Mouse (Mus musculus) megakaryocyte-erythroid progenitor cell, adult 5-6 weeks (primary cell): ENCODE measurements at regions not wholly inside any gene's neighbourhood (a gene's known extent, or its start where the extent isn't known, plus 50 kb on each side); places are given as distances from the start of the nearest gene placed in this dataset.

Source experiments
- ATAC-seq: replicated peaks from 2 replicates; pipeline ENCODE4 v1.8.0; 2016; ENCODE audit warnings: mild to moderate bottlenecking, inconsistent platforms; ENCODE audit not compliant: severe bottlenecking, poor library complexity, low FRiP score, low TSS enrichment

- ATAC-seq = no peak
These were observed 278.0 kb upstream of the Gm5148 start for GRCm38 (mm10) chr3:38002275-38002674.

- no peak for ATAC-seq
These were observed 275.5 kb upstream of the Gm5148 start for GRCm38 (mm10) chr3:37999779-38000178.

GRCm38 (mm10) chr3:37997998-37998397 lies 273.7 kb upstream of the Gm5148 start:
- ATAC-seq = no peak

GRCm38 (mm10) chr3:37989992-37990391 lies 265.7 kb upstream of the Gm5148 start:
- ATAC-seq = no peak

GRCm38 (mm10) chr3:37987775-37988505 lies 263.6 kb upstream of the Gm5148 start:
- no peak for ATAC-seq

GRCm38 (mm10) chr3:37987007-37987774 lies 262.9 kb upstream of the Gm5148 start:
- ATAC-seq = no peak

- ATAC-seq = no peak
These were observed 260.4 kb upstream of the Gm5148 start for GRCm38 (mm10) chr3:37984706-37985105.

GRCm38 (mm10) chr3:37981481-37982180 lies 257.3 kb upstream of the Gm5148 start:
- ATAC-seq = no peak

GRCm38 (mm10) chr3:37979871-37980270 lies 255.6 kb upstream of the Gm5148 start:
- no peak for ATAC-seq

- peak; percentile 86 for ATAC-seq
These were observed 254.2 kb upstream of the Gm5148 start for GRCm38 (mm10) chr3:37978481-37978880.

- no peak for ATAC-seq
These were observed 253.2 kb upstream of the Gm5148 start for GRCm38 (mm10) chr3:37977453-37977852.

- no peak for ATAC-seq
These were observed 252.3 kb upstream of the Gm5148 start for GRCm38 (mm10) chr3:37976566-37976965.

DNA sequence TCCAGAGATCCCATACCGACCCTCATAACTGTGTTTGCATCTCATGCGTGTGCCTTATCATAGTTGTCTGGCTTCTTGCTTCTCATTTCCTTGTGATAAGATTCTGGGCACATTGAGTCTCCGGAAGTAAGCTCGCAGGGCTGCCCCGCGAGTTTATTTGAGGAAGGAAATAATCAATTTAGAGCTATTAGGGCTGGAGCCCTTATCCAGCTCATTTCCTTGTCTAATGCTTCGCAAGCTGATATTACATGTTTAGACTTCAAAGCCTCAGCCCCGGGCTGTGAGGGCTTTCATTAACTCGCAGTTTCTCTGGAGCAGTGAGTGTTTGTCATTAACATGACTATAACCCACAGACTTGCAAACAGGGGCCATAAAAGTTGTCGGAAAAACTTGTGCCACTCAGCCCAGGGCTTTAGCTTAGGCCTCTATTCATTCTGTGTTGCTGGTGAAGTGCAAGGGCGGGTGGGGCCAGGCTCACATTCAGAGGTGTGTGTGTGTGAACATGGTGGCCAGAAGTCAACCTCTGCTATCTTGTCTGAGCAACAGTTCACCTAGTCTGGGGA lies 251.0 kb upstream of the Gm5148 start:
- ATAC-seq = no peak

- no peak for ATAC-seq
These were observed 248.6 kb upstream of the Gm5148 start for GRCm38 (mm10) chr3:37972931-37973330.

- ATAC-seq = no peak
These were observed 246.9 kb upstream of the Gm5148 start for GRCm38 (mm10) chr3:37971240-37971639.

- ATAC-seq = no peak
These were observed 244.4 kb upstream of the Gm5148 start for GRCm38 (mm10) chr3:37968654-37969053.

DNA sequence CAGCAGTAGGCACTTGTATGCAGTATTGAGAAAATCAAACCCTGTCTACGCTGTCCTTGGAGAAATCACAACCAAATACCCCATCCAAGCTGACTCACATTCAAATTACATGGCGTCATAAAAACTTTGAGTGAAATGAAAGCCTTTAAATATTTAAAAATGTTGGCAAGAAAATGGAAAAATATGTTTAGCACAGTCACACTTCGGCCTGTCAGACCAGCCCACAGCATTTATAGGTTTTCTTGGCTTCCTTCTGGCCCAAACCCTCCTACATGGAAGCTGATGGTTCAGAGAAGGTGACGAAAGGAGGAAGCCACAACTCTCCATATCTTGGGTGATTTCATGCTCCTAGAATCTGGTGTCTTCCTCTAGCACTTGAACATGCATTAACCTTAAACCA lies 240.9 kb upstream of the Gm5148 start:
- no peak for ATAC-seq

DNA sequence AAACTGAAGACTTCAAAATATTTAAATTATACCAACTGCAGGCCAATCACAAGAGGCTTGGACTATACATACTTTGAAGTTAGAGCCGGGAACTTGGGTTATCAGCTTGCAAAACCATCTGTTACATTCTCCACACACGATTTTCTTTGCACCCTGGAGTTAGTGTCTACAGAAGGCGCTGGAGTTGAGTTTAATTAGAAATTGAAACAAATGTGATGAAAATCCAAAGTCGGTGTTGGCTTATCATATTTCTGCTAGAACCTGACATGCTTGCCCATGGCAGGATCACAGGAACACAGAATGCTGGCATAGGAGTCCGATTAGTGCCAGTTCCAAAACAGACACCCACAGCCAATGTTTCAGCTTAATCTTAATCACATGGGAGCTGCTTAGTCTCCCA lies 239.8 kb upstream of the Gm5148 start:
- ATAC-seq = no peak

DNA sequence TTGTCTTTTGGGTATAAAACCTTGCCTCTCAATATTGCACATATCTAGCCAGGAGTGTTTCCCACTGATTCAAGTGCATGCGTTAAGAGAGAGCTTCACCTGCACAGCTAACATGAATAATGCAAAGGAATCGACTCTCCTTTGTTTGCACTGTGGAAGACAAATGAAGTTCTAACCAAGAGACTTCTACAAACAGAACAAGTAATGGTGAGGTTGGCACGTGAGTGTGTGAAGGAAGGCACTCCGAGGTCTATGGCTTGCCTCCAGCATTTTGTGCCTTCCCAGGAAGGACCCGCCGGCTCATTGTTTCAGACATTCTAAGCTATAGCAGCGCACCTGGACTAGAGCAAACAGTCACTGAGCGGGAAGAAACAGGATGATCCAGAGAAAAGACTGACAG lies 238.5 kb upstream of the Gm5148 start:
- no peak for ATAC-seq
